1 mouse cellular context compared by ENCODE assay signal in the genomic region with DNA sequence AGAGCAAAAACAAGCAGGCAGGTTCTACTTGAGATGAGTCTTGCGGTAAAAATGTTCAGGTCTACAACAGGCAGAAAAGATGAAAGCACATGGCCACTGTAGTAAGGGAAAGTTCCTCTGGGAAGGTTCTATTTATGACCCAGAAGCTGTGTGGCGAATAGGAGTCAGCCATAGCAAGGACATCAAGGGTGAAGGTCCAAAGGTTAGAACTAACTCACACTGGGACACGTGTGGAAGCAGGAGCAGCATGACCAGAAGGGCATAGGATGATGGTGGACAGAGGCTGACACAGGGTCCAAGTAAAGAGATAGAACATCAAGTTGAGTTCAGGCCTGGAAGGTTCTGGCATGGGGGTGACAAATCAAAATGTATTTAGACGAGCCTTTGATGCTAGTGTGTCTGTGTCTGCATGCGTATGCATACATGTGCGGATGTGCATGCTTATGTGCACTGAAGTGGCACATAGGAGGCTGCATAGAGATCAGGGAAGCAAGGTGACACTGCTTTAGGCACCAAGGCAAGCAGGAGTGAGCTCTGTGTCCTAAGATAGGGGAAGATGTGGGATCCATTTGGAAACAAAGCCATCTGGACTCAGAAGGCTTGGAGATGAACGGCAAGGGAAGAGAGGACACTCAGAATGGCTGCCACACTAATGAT.
TF ChIP-seq lines count a peak whose summit lies in the region.

No protein-coding gene starts in this region.

TF ChIP-seq in MEL, 35 proteins besides CTCF, POLR2A, EP300 and RAD21 (continued from another document):
- no peak for TF ChIP-seq TCF12 (IDR thresholded peaks at IDR 0.05; ENCODE audit: low read depth, low read length)
- TF ChIP-seq ZC3H11A (IDR thresholded peaks at IDR 0.05; ENCODE audit: low read depth, low read length) = no peak
TF ChIP-seq in MEL: peak in this region for 1.
